Mouse (Mus musculus) megakaryocyte-erythroid progenitor cell, adult 5 weeks (primary cell): ENCODE results near the gene Tmem220. TPM values are rescaled to one million over a fixed set of nuclear protein-coding genes. Genes with fewer than 3 reads are reported as not detected.

Experiments
- polyA plus RNA-seq: library from polyadenylated mRNA; stranded (reverse); fragments of >175 nt; gene quantifications from 2 replicates; pipeline ENCODE4 v1.2.3, GENCODE M21; 2012

The Tmem220 gene
- polyA plus RNA-seq, result 0.08 and 0.29 TPM in 2 replicates

GRCm38 (mm10) chr11:67024867-67025477 lies at the start of gene Tmem220:
Gene Tmem220 (plus strand): TSS chr11:67025154.

GRCm38 (mm10) chr11:67052321-67052952 lies 27.5 kb downstream of the Tmem220 start, which contains the start of the genes Adprm and Sco1:
Gene Adprm (minus strand): TSS chr11:67052594.
Gene Sco1 (plus strand): TSS chr11:67052670.

GRCm38 (mm10) chr11:67078000-67078399 lies 53.0 kb downstream of the Tmem220 start, which contains the start of gene Myh3:
Gene Myh3 (plus strand): TSS chr11:67078300.

Other genes with a start within 250 kb of the Tmem220 start
- 0.01 TPM in 1 of 2 replicates, not detected in the other for gene Pirt, start 113.2 kb upstream of the Tmem220 start, polyA plus RNA-seq
- gene Tmem238l, start 68.5 kb upstream of the Tmem220 start, polyA plus RNA-seq, result not detected in 2 replicates
- gene Adprm, start 27.4 kb downstream of the Tmem220 start, polyA plus RNA-seq, result 1.5 and 1.6 TPM in 2 replicates
- 3.3 and 4.5 TPM in 2 replicates for gene Sco1, start 27.5 kb downstream of the Tmem220 start, polyA plus RNA-seq
- not detected in 2 replicates for gene Myh3, start 53.1 kb downstream of the Tmem220 start, polyA plus RNA-seq
- not detected in 2 replicates for gene Myh2, start 145.9 kb downstream of the Tmem220 start, polyA plus RNA-seq
- not detected in 2 replicates for gene Myh1, start 174.9 kb downstream of the Tmem220 start, polyA plus RNA-seq
- not detected in 2 replicates for gene Myh4, start 212.9 kb downstream of the Tmem220 start, polyA plus RNA-seq